Mouse (Mus musculus) bone marrow macrophage, adult 2 months (primary cell): ENCODE results near the gene Trpm3.

Experiments
- CTCF ChIP-seq: IDR thresholded peaks from 2 replicates; pipeline ENCODE4 v1.5.1; 2012; ENCODE audit warnings: low read depth, mild to moderate bottlenecking, low read length, moderate library complexity
- POLR2A ChIP-seq: IDR thresholded peaks from 2 replicates; pipeline ENCODE4 v1.6.1; 2012; ENCODE audit warnings: mild to moderate bottlenecking, low read depth, low read length, borderline replicate concordance

DNA sequence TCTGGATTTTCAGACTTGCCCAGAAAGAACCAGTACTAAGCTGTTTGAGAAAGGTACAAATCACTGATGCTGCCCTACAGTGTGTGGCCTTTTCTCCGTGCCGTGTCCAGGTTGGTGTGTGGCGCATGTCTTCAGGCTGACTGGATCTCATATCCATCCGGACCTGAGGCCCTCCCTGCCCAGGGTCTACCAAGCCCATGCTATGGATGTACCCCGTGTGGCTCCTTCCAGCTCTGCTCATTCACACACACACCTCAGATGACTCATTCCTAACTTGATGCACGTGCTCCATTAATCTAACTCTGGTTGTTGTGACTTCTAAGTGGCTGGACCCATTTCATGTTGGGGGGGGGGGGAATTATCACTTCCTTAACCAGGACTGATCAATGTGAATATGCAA is 789.5 kb downstream of the Trpm3 start:
- TF ChIP-seq CTCF (no peak), POLR2A (no peak)
